Mouse (Mus musculus): ENCODE measurements around the gene Gtpbp10. TPM values are rescaled to one million over a fixed set of nuclear protein-coding genes. Genes with fewer than 3 reads are reported as not detected.
A peak's percentile ranks its signal among the peaks of the same experiment; 100 is the strongest.

Gene Gtpbp10
- total RNA-seq, 2 experiments from 2014 or later: 14.2 to 15.8 TPM

DNA sequence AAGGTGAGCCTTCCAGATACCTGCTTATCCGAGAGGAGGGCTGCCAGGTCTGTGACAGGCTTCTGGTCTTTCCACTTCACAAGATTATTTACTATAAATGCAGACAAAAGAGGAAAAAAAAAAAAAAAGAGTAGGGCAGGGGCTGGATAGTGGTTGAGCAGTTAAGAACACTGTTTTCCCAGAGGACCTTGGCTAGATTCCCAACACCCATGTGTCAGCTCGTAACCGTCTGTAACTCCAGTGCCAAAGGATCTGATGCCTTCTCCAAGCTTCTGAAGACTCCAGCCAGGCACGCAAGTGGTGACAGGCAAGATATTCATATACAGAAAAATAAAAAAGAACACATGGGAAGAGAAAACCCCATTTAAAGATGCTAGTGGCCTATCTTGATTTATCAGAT, 56.0 kb downstream of the Gtpbp10 start:
- ATAC-seq (ENCODE audit: poor library complexity, severe bottlenecking): no peak

DNA sequence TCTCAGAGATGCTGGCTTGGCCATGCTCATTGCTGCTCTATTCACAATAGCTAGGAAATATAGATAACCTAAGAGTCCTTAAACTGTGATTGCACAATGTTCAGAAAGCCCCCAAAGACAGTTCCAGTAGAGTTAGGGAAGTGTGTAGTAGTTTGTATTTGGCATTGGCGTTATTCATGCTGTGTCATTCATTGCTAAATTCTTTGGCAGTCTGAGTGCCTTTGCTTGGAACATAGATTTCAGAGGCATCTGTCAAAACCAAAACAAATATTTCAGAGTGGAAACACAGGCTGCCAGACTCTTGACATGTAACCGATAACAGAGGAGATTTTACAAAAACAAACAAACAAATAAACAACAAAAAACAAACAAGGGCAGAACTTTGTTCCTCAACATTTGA, 57.8 kb downstream of the Gtpbp10 start:
- ATAC-seq (ENCODE audit: poor library complexity, severe bottlenecking): no peak

DNA sequence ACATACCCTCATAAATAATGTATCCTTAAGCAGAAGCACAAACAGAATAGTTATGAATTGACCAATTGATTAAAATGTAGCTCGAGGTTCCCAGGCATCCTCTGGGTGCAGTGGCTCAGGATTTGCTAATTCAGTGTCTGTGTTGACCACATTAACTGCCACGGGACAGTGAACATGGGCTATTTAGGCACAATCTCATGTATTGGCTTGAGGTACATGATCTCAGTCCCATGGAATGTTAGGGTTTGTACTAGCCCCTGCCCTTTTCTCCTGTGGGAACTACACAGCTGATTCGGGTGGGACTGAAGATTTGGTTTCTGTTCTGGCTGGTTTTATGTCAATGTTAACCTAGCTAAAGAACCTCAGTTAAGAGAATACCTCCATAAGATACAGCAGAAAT, 62.9 kb downstream of the Gtpbp10 start:
- no peak for ATAC-seq (ENCODE audit: poor library complexity, severe bottlenecking)

DNA sequence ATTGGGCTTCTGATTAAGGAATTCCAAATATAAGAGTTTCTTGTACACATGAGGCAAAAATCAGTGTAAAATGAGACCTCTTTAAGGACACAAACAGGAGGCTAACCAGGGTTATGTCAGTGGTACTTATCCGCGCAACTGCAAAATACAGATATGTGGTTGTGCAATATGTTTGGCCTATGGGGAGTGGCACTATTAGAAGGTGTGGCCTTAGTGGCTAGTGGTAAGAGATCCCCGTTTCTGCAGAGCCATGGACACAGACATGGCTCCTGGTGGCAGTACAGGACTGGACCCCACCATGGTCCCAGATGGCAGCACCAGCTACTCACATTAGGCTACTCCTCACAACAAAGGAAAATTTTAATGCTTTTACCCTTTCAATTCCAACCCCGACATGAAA, 64.3 kb downstream of the Gtpbp10 start:
- ATAC-seq (ENCODE audit: poor library complexity, severe bottlenecking): no peak

DNA sequence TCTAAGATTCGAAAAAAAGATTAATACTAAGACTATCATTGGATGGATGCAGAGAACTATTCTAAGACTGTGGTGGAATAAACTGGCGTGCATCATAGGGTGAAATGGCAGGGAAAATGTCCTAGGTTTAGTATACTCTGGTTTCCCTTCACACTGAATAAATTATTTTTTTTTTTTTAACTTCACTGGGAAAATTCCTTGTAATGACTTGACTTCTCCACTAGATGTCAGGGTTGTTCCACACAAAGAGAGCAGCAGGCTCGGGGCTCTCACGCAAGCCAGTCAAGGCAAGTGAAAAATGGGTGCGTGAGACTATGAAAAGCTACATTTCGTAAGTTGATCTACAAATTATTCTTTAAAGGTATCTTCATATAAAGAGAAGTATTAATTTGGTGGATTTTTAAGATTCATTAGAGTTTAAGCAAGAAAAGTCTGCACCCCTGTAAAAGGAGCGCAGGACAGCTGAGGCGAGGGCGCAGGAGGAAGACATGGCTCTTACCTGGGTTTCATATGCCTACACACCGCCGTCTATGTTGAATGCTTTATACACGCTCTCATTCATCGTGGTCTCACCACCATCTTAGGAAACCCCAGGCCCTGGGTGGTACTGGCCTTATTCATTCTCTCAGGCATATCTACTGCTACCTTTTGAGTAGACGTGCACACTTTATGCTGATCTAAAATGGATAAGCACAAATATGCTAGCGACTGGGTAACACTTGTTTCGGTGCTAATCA, 64.9 kb downstream of the Gtpbp10 start:
- peak; percentile 90 for ATAC-seq (ENCODE audit: poor library complexity, severe bottlenecking)

DNA sequence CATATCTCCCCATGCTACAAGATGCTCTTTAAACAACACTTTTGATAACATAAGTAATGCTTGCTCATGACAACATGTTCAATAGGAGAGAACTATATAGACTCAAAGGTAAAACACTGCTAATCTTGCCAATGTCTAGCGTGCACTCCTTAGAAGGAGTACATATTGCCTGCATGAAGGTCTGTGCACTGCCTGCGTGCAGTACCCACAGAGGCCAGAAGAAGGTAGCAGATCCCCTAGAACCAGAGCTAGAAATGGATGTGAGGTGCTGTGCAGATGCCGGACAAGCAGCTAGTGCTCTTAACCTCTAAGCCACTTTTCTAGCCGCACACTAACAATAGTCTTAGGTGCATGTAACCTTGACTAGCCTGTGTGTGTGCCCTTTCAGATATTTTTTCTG, 67.2 kb downstream of the Gtpbp10 start:
- no peak for ATAC-seq (ENCODE audit: poor library complexity, severe bottlenecking)

Other genes with a start within 250 kb of the Gtpbp10 start
- 4.7 and 11.1 TPM in 2 replicates for gene Cdk14, start 139.2 kb downstream of the Gtpbp10 start, total RNA-seq (2015)
- 2.5 and 3.5 TPM in 2 replicates for gene Cdk14, start 139.2 kb downstream of the Gtpbp10 start, total RNA-seq (2017)
- not detected in 2 replicates for gene 1700015F17Rik, start 80.4 kb downstream of the Gtpbp10 start, total RNA-seq (2015)
- not detected in 2 replicates for gene 1700015F17Rik, start 80.4 kb downstream of the Gtpbp10 start, total RNA-seq (2017)
- gene Cldn12, start 44.6 kb downstream of the Gtpbp10 start, total RNA-seq (2015): 0.80 and 3.2 TPM in 2 replicates
- gene Cldn12, start 44.6 kb downstream of the Gtpbp10 start, total RNA-seq (2017): 2.2 and 2.3 TPM in 2 replicates
- gene Gm8773, start 14.3 kb upstream of the Gtpbp10 start, total RNA-seq (2015): not detected in 2 replicates
- not detected in 2 replicates for gene Gm8773, start 14.3 kb upstream of the Gtpbp10 start, total RNA-seq (2017)
- not detected in 2 replicates for gene Cfap69, start 104.7 kb upstream of the Gtpbp10 start, total RNA-seq (2015)
- gene Cfap69, start 104.7 kb upstream of the Gtpbp10 start, total RNA-seq (2017): not detected in 2 replicates
- gene Steap2, start 135.0 kb upstream of the Gtpbp10 start, total RNA-seq (2015): 0.09 TPM in 1 of 2 replicates, not detected in the other
- gene Steap2, start 135.0 kb upstream of the Gtpbp10 start, total RNA-seq (2017): not detected in 2 replicates
- gene Steap1, start 189.8 kb upstream of the Gtpbp10 start, total RNA-seq (2015): not detected in 2 replicates
- gene Steap1, start 189.8 kb upstream of the Gtpbp10 start, total RNA-seq (2017): not detected in 2 replicates

Data from megakaryocyte, adult 5-6 weeks (primary cell).